Mouse (Mus musculus): Measurements from ENCODE around the gene Prkn.

The Prkn gene

DNA sequence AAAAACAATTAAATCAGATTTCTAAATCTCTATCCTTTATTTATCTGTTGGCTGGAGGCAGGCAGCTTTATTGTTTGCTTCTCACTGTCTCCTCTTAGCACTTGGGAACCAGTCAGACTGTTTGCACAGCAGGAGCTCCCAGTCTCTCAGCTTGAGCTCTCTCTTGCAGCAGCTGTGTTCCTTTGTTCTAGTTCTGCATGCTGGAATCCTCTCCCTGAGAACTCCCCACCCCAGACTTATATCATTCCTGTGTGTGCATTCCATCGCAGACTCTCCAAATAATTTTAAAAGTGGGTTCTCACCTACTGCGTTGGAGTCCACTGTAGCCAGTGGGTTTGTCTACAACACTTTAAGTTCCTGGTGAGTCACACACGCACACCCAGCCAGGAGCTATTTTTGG is 1181.1 kb downstream of the Prkn start:
- DNase-seq = no peak

DNA sequence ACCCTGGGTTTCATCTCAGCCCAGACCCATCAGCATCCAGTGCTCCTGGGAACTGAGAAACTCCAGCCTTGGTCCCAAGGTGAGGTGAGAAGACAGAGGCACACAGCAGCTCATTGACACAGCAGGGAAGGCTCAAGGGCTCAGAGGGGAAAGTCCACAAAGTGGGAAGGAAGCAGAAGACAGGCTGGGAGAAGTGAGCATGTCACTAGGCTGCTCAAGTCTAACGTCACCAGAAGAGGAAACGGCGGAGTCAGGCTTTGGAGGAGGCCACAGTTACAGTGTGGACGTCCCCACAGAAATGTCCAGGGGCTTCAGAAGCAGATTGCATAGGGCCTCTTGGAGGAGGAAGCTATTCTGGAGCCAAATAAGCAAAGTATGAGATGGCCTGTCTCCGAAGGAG is 1189.2 kb downstream of the Prkn start:
- no peak for DNase-seq

GRCm38 (mm10) chr17:12029921-12030461 is 1189.8 kb downstream of the Prkn start:
- DNase-seq = no peak

- DNase-seq = peak; percentile 18 to 61
Observed at GRCm38 (mm10) chr17:12030556-12031160, 1190.5 kb downstream of the Prkn start.

GRCm38 (mm10) chr17:12031203-12031942 is 1191.2 kb downstream of the Prkn start:
- peak; percentile 63 to 72 for DNase-seq

DNA sequence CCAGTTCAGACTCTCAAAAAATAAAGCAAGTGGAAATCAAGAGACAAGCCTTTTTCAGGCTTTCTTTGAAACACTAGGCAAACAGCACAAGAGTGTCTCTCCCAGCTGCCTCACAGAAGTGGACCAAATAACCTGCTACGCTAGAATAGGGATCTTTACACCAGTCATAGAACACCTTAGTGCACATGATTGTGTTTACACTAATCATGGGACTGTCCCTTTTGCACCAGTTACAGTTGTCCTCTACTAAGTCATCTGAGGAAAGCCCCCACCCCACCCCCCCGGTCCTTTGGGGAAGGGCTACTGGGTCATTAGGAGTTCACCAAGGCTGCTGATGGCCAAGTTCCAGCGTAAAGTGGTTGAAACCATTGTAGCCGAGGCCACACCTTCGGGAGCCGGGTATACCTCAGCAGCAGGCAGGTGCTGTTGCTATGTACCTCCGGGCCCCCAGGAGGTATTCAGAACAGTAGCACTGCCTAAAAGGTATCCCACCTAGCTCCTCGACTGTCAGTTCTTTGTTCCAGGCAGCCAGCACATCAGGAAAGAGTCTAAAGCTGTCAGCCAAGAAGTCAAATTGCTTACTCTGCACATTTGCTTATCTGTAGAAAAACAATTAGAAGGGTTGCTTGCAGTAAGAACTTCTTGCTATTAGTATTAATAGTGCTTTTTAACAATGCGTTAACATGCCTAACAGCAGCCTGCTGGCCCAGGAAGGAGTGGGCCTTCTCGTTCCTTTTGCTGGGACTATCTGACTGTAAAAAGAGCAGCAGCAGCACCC is 1192.0 kb downstream of the Prkn start:
- DNase-seq = no peak

GRCm38 (mm10) chr17:12035386-12035785 is 1195.2 kb downstream of the Prkn start:
- no peak for DNase-seq

DNA sequence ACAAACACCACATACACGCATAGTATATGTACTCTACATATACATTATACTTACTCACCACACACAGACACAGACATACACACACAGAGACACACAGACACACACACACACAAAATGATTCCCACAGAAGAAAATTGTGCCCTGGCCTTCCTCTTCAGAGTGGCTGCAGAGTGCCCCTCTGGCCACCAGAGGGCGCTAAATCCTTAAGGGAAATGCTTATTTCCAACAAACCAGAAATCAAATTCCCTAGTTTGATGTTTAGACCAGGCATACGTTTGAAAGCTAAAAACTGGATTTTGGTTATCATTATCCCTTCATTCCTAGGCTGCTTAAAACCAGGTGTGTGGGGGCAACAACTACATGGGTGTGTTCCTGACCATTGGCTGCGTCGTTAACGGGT is 1196.0 kb downstream of the Prkn start:
- DNase-seq = peak; percentile 62 to 75

DNA sequence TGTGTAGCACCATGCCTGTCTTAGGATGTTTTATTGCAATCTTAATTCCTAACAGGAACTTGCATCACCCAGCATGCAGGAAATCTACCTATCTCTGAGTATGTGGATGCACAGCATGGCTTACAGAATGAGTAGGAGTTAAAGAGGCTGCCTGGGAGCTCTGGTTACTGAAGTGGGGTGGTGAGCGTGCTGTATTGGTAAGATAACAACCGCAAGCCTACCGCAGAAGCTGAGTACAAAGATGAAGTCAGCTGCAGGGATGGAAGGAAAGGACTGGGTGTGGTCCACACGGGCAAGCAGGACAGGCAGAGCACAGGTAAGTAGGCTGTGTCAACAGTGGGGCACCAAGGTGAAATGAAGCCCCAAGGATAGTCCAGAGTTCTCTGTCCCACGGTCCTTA is 1196.9 kb downstream of the Prkn start:
- no peak for DNase-seq

DNA sequence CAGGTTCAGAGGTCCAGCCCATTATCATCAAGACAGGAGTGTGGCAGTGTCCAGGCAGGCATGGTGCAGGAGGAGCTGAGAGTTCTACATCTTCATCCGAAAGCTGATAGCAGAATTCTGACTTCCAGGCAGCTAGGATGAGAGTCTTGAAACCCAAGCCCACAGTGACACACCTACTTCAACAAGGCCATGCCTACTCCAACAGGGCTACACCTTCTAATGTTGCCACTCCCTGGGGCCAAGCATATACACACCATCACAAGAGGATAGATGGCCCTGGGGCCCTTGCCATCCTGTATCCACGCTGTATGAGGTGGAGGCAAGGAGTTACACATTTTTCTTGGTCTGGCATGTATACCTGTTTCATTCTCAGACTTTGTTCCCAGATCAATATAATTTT is 1197.4 kb downstream of the Prkn start:
- no peak for DNase-seq

GRCm38 (mm10) chr17:12038499-12038898 is 1198.3 kb downstream of the Prkn start:
- DNase-seq = no peak

- DNase-seq = peak; percentile 82 to 86
Observed at GRCm38 (mm10) chr17:12039188-12039587, 1199.0 kb downstream of the Prkn start.

GRCm38 (mm10) chr17:12039922-12040321 is 1199.7 kb downstream of the Prkn start:
- DNase-seq = peak in 1 of 2 experiments; percentile 6

- DNase-seq = peak in 1 of 2 experiments; percentile 21
Observed at GRCm38 (mm10) chr17:12040546-12040945, 1200.4 kb downstream of the Prkn start.

DNA sequence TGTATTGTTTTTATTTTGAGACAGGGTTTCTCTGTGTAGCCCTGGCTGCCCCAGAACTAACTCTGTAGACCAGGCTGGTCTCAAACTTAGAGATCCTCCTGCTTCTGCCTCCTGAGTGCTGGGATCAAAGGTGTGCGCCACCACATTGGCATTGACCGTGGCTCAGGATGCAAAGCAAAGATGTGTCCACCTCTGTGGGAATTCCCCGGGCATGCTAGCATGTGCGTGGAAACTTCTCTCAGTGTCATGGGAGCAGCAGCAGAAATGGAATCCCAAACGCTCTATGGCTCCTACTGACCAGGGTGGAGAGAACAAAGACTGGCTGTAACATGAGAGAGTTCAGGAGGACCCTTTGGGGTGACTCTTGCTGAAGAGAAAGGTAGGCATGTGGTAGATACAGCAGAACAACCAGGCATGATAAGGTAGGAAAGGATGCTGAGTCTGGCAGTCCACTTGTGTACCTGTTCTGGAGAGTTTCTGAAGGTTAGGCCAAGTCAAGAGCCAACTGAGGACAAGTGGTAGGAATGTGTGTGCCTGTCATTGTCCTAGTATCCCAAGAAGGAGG is 1201.0 kb downstream of the Prkn start:
- peak in 1 of 2 experiments; percentile 21 for DNase-seq

DNA sequence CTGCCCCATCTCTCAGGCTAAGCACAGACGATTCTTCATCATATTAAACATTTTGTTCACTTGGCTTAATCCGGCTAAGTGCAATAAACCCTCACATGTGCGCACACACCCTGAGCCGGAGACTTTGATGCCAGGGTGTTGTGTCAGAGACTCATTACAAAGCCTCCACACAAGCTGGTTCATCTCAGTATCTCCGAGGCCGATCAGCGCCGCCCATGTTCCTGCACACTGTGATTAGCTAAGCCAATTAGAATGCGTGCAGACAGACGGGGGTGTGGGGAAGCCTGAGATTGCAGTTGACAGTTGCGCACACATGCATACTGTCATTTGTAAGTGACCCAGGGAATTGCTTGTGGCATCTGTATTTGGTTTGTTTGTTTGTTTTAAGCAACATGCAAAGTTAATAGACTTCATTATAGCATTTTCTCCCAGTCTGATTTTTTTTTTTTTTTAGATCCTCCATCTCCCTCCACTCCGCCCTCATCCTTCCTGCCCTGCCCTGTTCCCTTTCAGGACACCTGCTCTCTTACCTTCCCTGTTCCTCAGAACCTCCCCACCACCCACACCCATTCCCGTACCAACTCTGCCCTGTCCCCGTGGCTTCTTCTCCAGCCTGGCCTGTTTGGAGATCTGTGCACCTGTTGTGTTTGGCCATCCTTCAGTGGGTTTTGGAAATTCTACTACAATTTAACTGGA is 1202.5 kb downstream of the Prkn start:
- peak in 1 of 2 experiments; percentile 11 for DNase-seq

GRCm38 (mm10) chr17:12044222-12044621 is 1204.0 kb downstream of the Prkn start:
- no peak for DNase-seq

DNA sequence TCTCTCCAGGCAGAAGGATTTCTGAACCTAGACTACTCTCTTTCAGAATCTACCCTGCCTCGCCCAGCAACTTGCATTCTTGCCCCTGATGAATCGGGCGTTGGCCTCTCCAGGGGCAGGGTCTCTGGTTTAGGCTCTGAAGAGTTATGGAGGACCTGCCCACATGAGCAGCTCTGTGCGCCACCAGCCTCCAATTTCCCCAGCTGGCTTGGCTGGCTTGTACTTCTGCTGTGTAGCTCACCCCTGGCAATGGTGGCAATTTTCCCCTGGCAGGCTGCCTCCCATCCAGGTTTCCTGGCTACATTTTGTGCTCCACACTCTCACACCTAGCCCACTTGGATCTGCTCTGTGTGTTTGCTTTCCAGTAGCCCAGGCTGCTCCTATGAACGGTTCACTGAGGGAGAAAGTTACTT is 1205.7 kb downstream of the Prkn start:
- peak in 1 of 2 experiments; percentile 33 for DNase-seq

DNA sequence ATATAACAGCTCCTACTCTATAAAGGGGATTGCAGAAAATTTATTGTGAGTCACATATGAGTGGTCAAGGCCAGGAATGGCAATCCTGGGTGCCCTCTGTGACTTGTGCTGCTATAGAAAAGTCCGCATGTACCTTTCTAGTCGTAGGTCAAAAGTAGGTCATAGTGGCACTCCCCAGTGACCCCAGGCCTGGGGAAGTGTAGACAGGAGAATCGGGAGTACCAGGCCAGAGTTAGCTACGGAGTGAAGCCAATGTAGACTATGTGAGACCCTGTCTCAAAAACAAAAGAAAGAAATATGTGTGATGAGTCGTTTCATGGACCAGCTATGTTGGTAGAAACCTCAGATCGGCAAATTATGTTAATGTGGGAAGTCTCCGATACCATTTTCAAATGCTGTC is 1206.8 kb downstream of the Prkn start:
- no peak for DNase-seq

DNA sequence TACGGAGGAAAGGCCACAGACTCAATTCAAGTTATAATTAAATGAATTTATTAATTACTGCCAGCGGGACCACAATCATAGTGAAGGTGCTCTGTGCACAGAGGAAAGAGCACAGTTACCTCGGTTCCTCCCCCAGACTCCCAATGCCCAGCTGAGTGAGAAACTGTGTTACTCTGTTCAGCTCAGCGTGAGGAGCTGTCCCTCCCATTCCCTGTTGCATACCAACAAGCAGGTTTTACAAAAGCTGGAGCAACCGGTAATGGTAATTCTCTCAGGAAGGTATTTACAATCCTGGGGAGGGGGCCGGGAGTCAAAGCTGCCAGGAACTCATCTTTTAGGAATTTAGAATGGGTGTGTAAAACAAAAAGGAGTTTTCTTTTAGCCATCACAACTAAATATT is 1207.3 kb downstream of the Prkn start:
- no peak for DNase-seq

- no peak for DNase-seq
Observed at GRCm38 (mm10) chr17:12048695-12049490, 1208.7 kb downstream of the Prkn start.

GRCm38 (mm10) chr17:12050261-12050660 is 1210.1 kb downstream of the Prkn start:
- no peak for DNase-seq

Data from kidney, postnatal 25 days (tissue).